Mouse (Mus musculus) embryonic facial prominence, embryonic 14.5 days (tissue): ENCODE measurements around the gene Parp6. TPM values are rescaled to one million over a fixed set of nuclear protein-coding genes. Genes with fewer than 3 reads are reported as not detected.

Experiments
- ATAC-seq: fragments of 200-750 bp; cut with Nextera tagmentation; 2 replicates; pipeline ENCODE4 v1.8.0; 2017; ENCODE audit warnings: low read depth, moderate number of reproducible peaks, moderate TSS enrichment
- DNase-seq: peaks from one replicate; pipeline ENCODE4 v3.0.0-alpha.2; 2015; ENCODE audit warnings: low spot score
- H3K27ac ChIP-seq: fragments of 300-500 bp; sonication (generic); replicated peaks from 2 replicates; pipeline ENCODE4 v1.5.1; 2014; ENCODE audit warnings: low read depth, mild to moderate bottlenecking, low read length, moderate library complexity
- H3K27me3 ChIP-seq: fragments of 300-500 bp; sonication (generic); replicated peaks from 2 replicates; pipeline ENCODE4 v1.6.1; 2014; ENCODE audit warnings: low read length; ENCODE audit not compliant: control insufficient read depth, insufficient read depth
- H3K36me3 ChIP-seq: fragments of 300-500 bp; sonication (generic); 2 replicates; pipeline ENCODE4 v1.6.1; 2014; ENCODE audit warnings: low read length, mixed read lengths; ENCODE audit not compliant: control insufficient read depth, insufficient read depth
- H3K4me1 ChIP-seq: fragments of 300-500 bp; sonication (generic); 2 replicates; pipeline ENCODE4 v1.6.1; 2014; ENCODE audit warnings: antibody characterized with exemption, low read length; ENCODE audit not compliant: control insufficient read depth, insufficient read depth
- H3K4me2 ChIP-seq: fragments of 300-500 bp; sonication (generic); 2 replicates; pipeline ENCODE4 v1.6.1; 2014; ENCODE audit warnings: low read depth, mild to moderate bottlenecking, low read length, moderate library complexity, mixed read lengths
- H3K4me3 ChIP-seq: fragments of 300-500 bp; sonication (generic); 2 replicates; pipeline ENCODE4 v1.5.1; 2014; ENCODE audit warnings: low read depth, mild to moderate bottlenecking, low read length
- H3K9ac ChIP-seq: fragments of 300-500 bp; sonication (generic); 2 replicates; pipeline ENCODE4 v1.6.1; 2014; ENCODE audit warnings: low read depth, mild to moderate bottlenecking, low read length, moderate library complexity, mixed read lengths
- H3K9me3 ChIP-seq: fragments of 300-500 bp; sonication (generic); 2 replicates; pipeline ENCODE4 v1.6.1; 2016; ENCODE audit warnings: low read length; ENCODE audit not compliant: control insufficient read depth
- WGBS: fragments of 180-500 bp; shearing (Covaris S2); extraction: QIAGEN DNeasy Blood & Tissue Kit; methylation state at CpG from one replicate; pipeline ENCODE4 v1.1.7; 2014; 5-methylcytosine and 5-hydroxymethylcytosine counted together
- polyA plus RNA-seq: library from polyadenylated mRNA; unstranded; fragments of >200 nt; fragmentation: Nextera tagmentation; extraction: Ambion mirVana; gene quantifications from 2 replicates; pipeline ENCODE4 v1.2.1, GENCODE M21; 2014

The Parp6 gene
- polyA plus RNA-seq, 1 experiment from 2014 or later = 29.1 TPM

DNA sequence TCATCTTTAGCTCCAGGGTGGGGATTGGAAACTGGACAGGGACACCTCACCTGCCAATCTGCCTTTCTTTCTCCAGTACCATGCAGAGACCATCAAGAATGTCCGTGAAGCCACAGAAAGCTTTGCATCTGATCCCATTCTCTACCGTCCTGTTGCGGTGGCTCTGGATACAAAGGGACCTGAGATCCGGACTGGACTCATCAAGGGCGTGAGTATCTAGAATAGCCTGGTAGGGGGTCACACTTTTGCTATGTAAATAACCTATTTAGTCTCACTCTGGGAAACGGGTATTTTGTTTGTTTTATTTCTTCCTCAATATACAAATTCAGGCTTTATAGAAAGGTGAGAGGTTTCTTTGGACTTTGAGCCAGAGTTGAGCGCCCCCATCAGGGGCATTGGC, 51.4 kb downstream of the Parp6 start:
- no peak overlapping the region for H3K4me3 ChIP-seq
- H3K36me3 ChIP-seq = peaks cover 94% of the 10 kb centered on the region
- no peaks in the 10 kb centered on the region for H3K4me1 ChIP-seq
- no peak overlapping the region for H3K4me2 ChIP-seq
- H3K9me3 ChIP-seq = no peaks in the 10 kb centered on the region
- no peak overlapping the region for H3K27ac ChIP-seq
- DNase-seq = no peak
- H3K9ac ChIP-seq = no peak overlapping the region
- no peaks in the 10 kb centered on the region for H3K27me3 ChIP-seq
- ATAC-seq = no peak
- WGBS = 89% methylated on average over 7 of the region's 7 CpGs

DNA sequence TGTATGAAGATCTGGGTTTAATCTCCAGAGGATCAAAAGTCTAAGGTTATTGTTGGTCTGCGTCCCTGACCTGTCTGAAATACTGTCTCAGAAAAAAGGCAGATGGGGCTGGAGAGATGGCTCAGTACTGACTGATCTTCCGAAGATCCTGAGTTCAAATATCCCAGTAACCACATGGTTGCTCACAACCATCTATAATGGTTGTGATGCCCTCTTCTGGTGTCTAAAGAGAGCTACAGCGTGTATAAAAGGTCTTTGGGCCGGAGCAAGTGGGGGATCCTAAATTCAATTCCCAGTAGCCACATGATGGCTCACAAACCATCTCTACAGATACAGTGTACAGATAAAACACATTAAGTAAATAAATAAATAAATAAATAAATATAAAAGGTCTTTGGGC, 52.1 kb downstream of the Parp6 start:
- Histone ChIP-seq H3K9me3 (no peaks in the 10 kb centered on the region), H3K4me1 (no peaks in the 10 kb centered on the region), H3K27ac (no peak overlapping the region), H3K36me3 (peaks cover 96% of the 10 kb centered on the region), H3K4me3 (no peak overlapping the region), H3K4me2 (no peak overlapping the region), H3K9ac (no peak overlapping the region), H3K27me3 (no peaks in the 10 kb centered on the region)
- no peak for DNase-seq
- 85% methylated on average over 4 of the region's 4 CpGs for WGBS
- ATAC-seq = no peak

DNA sequence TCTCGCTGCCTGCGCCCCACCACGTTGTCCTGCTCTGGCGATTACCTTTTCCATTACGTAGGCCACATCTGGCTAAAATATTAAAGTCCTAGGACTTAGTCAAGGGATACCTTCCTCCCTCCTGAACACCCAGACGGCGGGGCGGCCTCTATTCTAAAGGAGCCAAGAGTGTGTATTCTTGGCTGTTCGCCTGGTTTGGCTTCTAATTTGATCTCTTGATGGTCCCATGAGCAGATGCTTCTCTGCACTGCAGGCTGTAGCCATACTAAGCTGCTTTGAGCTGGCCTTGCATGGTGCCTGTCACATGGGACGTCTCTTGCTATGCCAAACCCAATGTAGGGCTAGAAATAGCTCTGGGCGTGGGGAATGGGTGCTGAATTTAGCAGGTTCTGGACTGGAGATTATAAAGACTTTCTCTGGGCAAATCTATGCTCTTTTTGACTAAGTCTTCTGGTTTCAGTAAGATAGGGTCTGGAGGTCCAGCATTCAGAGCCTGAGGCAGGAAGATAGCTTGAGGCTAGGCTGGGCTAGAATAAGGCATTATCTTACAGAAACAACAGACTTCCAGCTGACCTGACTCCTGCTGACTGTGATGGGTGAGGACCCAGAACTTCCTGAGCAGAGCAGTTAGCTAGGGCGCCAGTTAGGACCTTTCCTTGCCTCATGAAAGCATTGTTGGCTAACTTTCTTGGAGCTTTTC, 55.3 kb downstream of the Parp6 start:
- no peak for DNase-seq
- Histone ChIP-seq H3K27me3 (no peaks in the 10 kb centered on the region), H3K36me3 (peaks cover 99% of the 10 kb centered on the region), H3K27ac (no peak overlapping the region), H3K4me1 (no peaks in the 10 kb centered on the region), H3K4me2 (no peak overlapping the region), H3K9ac (no peak overlapping the region), H3K9me3 (no peaks in the 10 kb centered on the region), H3K4me3 (no peak overlapping the region)
- ATAC-seq = no peak
- WGBS = 91% methylated on average over 12 of the region's 12 CpGs

DNA sequence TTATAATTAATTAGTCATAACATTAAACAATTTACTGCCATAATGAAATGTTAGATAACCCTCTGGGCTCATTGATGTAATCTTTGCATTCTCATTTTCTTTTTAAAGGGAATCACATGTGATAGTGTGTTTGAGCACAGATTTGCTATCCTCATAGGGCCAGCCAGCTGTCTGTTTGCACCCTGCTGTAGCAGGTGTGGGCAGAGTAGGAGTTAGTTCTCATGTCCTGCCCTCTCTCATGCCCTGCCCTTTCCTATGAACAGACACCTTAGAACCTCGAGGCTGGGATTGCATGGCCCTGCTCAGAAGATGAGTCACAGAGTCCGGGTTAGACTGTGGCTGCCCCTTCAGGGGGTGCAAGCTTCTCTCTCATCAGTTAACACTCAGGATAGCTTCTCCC, 56.3 kb downstream of the Parp6 start:
- Histone ChIP-seq H3K4me2 (no peak overlapping the region), H3K4me3 (no peak overlapping the region), H3K27me3 (no peaks in the 10 kb centered on the region), H3K4me1 (no peaks in the 10 kb centered on the region), H3K9me3 (no peaks in the 10 kb centered on the region), H3K27ac (no peak overlapping the region), H3K36me3 (peaks cover 99% of the 10 kb centered on the region), H3K9ac (no peak overlapping the region)
- ATAC-seq = no peak
- DNase-seq = no peak
- 58% methylated on average over 2 of the region's 2 CpGs for WGBS

DNA sequence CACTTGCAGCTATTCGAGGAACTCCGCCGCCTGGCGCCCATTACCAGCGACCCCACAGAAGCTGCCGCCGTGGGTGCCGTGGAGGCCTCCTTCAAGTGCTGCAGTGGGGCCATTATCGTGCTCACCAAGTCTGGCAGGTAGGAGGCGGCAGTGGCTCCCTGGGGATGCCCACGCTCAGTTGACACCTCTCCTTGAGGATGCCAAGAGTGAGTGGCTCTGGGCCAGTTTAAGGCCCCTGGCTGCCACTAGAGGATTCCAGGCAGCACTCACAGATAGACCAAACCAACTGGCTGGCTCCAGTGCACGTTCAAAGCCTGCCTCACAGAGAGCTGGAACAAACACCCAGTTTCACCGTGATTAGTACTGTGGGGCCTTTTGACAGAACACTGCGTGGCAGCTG, 58.5 kb downstream of the Parp6 start:
- Histone ChIP-seq H3K36me3 (peaks cover 90% of the 10 kb centered on the region), H3K27ac (no peak overlapping the region), H3K4me2 (no peak overlapping the region), H3K4me3 (no peak overlapping the region), H3K9ac (no peak overlapping the region), H3K4me1 (peaks cover 2% of the 10 kb centered on the region; the same call in 1 of the 2 replicates), H3K9me3 (no peaks in the 10 kb centered on the region), H3K27me3 (no peaks in the 10 kb centered on the region)
- DNase-seq = no peak
- 88% methylated on average over 14 of the region's 14 CpGs for WGBS
- ATAC-seq = no peak

DNA sequence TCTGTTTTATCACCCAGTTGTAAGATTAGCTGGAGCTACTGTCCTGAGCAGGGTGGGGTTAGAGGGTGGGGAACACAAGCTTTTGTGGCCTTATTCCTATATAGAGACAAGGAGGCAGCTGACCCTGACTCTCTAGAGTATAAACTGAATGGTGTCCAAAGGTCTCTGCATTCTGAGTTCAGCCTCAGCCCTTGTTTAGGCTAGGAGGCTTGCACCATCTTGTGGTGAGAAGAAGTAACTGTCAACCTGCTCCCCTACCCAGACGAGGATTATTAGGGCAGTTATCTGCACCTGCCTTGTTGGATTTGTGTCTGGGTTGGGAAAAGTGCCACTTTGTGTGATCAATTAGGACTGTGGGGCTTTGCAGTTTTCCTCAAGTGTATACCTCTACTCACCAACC, 61.2 kb downstream of the Parp6 start:
- Histone ChIP-seq H3K27me3 (peaks cover 3% of the 10 kb centered on the region; the same call in 1 of the 2 replicates), H3K4me2 (no peak overlapping the region), H3K36me3 (peaks cover 63% of the 10 kb centered on the region), H3K9me3 (no peaks in the 10 kb centered on the region), H3K4me1 (peaks cover 3% of the 10 kb centered on the region; the same call in 1 of the 2 replicates), H3K27ac (no peak overlapping the region), H3K9ac (no peak overlapping the region), H3K4me3 (no peak overlapping the region)
- WGBS = 14% methylated on average over 1 of the region's 1 CpGs
- ATAC-seq (no peak), DNase-seq (peak; percentile 56)

DNA sequence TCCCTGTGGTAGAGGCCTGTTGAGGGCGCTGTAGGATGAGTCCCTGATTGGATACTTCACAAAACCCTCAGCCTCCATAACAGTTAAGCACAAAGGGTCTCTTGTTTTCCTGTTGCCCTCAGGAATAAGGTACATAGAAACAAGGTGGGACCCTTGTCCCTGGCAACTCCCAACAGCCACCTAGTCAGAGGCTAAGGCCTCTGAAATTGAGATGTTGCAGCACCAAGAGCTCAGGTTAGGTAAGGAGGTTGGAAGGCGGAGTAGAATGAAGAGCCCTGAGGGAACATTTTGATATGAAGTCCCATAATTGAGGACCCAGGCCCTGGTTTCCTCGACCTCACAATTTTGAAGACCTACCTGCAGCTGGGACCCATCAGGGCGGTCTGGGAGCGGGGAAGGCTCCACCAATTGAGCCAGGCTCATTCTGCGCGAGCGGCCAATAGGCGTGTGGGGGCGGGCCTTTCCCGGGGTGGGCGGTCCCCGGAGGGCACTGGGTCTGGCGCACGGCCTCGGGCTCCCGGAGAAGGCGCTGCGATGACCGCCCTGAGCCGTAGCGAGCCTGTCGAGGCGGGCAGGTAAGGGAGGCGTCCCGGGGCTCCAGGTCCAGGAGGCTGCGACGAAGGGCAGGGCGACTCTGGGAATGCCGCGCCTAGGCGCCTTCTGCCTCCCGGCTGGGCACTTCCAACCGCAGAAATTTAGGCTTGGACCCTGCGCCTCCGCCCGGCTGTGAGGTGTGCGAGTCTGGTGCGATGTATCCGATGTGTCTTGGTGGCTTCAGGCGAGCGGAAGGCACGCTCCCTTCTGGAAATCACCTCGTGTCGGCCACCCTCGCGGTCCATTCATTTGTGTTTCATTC, 62.8 kb downstream of the Parp6 start, which contains the start of gene Gramd2:
Gene Gramd2, plus strand, starts transcription at position 467 of the 856 bp plus-strand sequence.
- Histone ChIP-seq H3K9me3 (no peaks in the 10 kb centered on the region), H3K4me2 (peak within 1 kb of the TSS; percentile 87), H3K4me1 (peaks cover 3% of the 10 kb centered on the region; the same call in 1 of the 2 replicates), H3K36me3 (peaks cover 47% of the 10 kb centered on the region), H3K9ac (peak within 1 kb of the TSS; percentile 62), H3K27me3 (peaks cover 3% of the 10 kb centered on the region; the same call in 1 of the 2 replicates), H3K27ac (peak within 1 kb of the TSS; percentile 40; the same call in 1 of the 2 replicates), H3K4me3 (peak within 1 kb of the TSS; percentile 53)
- DNase-seq (peak; percentile 88), ATAC-seq (peak; percentile 96)
- WGBS = 3% methylated on average over 20 of the region's 47 CpGs

DNA sequence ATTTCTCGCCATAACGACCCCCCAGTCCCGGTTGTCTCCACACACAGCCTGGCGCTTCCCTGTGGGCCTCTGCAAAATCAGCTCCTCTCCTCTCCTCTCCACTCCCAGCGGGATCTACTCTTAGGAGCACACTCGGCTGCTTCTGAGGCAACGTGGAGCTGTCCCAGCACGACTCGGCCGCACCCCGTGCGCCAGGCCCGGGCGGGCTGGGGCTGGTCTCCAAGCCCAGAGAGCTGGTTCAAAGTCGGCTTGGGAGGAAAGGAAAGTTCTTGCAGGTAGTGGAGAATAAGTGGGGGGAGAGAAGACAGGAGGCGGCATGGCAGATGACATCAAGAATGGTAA, 63.4 kb downstream of the Parp6 start:
- Histone ChIP-seq H3K27me3 (peaks cover 3% of the 10 kb centered on the region; the same call in 1 of the 2 replicates), H3K4me2 (peak overlapping the region; percentile 87), H3K36me3 (peaks cover 41% of the 10 kb centered on the region), H3K4me3 (peak overlapping the region; percentile 53), H3K27ac (peak overlapping the region; percentile 40; the same call in 1 of the 2 replicates), H3K4me1 (peaks cover 3% of the 10 kb centered on the region; the same call in 1 of the 2 replicates), H3K9ac (peak overlapping the region; percentile 62), H3K9me3 (no peaks in the 10 kb centered on the region)
- ATAC-seq = peak; percentile 31; the same call in 1 of the 2 replicates
- peak; percentile 55 for DNase-seq
- 8% methylated on average over 16 of the region's 16 CpGs for WGBS
